Mouse (Mus musculus): ENCODE data around the gene Ccm2l. TPM values are rescaled to one million over a fixed set of nuclear protein-coding genes. Genes with fewer than 3 reads are reported as not detected.

Ccm2l gene
- not detected in 2 replicates for polyA plus RNA-seq (2012)

GRCm38 (mm10) chr2:153065747-153066508 is at the start of gene Ccm2l:
Gene Ccm2l (plus strand): TSS chr2:153065955.
- no peak for TF ChIP-seq GATA1 (IDR thresholded peaks at IDR 0.05; ENCODE audit: low read length)

- no peak for TF ChIP-seq GATA1 (IDR thresholded peaks at IDR 0.05; ENCODE audit: low read length)
These were observed 49.0 kb upstream of the Ccm2l start for GRCm38 (mm10) chr2:153016786-153017185.

- TF ChIP-seq GATA1 (IDR thresholded peaks at IDR 0.05; ENCODE audit: low read length) = no peak
These were observed 46.4 kb upstream of the Ccm2l start for GRCm38 (mm10) chr2:153019355-153019754.

GRCm38 (mm10) chr2:153021163-153021562 is 44.6 kb upstream of the Ccm2l start:
- TF ChIP-seq GATA1 (IDR thresholded peaks at IDR 0.05; ENCODE audit: low read length) = no peak

- no peak for TF ChIP-seq GATA1 (IDR thresholded peaks at IDR 0.05; ENCODE audit: low read length)
These were observed 42.9 kb upstream of the Ccm2l start for GRCm38 (mm10) chr2:153022855-153023254.

- no peak for TF ChIP-seq GATA1 (IDR thresholded peaks at IDR 0.05; ENCODE audit: low read length)
These were observed 39.7 kb upstream of the Ccm2l start for GRCm38 (mm10) chr2:153026052-153026451.

GRCm38 (mm10) chr2:153027501-153027900 is 38.3 kb upstream of the Ccm2l start:
- TF ChIP-seq GATA1 (IDR thresholded peaks at IDR 0.05; ENCODE audit: low read length) = no peak

GRCm38 (mm10) chr2:153030422-153030821 is 35.3 kb upstream of the Ccm2l start:
- no peak for TF ChIP-seq GATA1 (IDR thresholded peaks at IDR 0.05; ENCODE audit: low read length)

- TF ChIP-seq GATA1 (IDR thresholded peaks at IDR 0.05; ENCODE audit: low read length) = no peak
These were observed 34.4 kb upstream of the Ccm2l start, which contains the start of gene Xkr7 for GRCm38 (mm10) chr2:153031126-153032082. Gene Xkr7 (plus strand): TSS chr2:153031852.

GRCm38 (mm10) chr2:153032083-153032842 is 33.5 kb upstream of the Ccm2l start:
- TF ChIP-seq GATA1 (IDR thresholded peaks at IDR 0.05; ENCODE audit: low read length) = no peak

- TF ChIP-seq GATA1 (IDR thresholded peaks at IDR 0.05; ENCODE audit: low read length) = no peak
These were observed 32.8 kb upstream of the Ccm2l start for GRCm38 (mm10) chr2:153032973-153033372.

GRCm38 (mm10) chr2:153033545-153034230 is 32.1 kb upstream of the Ccm2l start:
- TF ChIP-seq GATA1 (IDR thresholded peaks at IDR 0.05; ENCODE audit: low read length) = no peak

GRCm38 (mm10) chr2:153036690-153037089 is 29.1 kb upstream of the Ccm2l start:
- no peak for TF ChIP-seq GATA1 (IDR thresholded peaks at IDR 0.05; ENCODE audit: low read length)

GRCm38 (mm10) chr2:153043886-153044285 is 21.9 kb upstream of the Ccm2l start:
- TF ChIP-seq GATA1 (IDR thresholded peaks at IDR 0.05; ENCODE audit: low read length) = no peak

- TF ChIP-seq GATA1 (IDR thresholded peaks at IDR 0.05; ENCODE audit: low read length) = no peak
These were observed 19.9 kb upstream of the Ccm2l start for GRCm38 (mm10) chr2:153045884-153046299.
